Mouse (Mus musculus): ENCODE results near the gene Cenpp.

DNA sequence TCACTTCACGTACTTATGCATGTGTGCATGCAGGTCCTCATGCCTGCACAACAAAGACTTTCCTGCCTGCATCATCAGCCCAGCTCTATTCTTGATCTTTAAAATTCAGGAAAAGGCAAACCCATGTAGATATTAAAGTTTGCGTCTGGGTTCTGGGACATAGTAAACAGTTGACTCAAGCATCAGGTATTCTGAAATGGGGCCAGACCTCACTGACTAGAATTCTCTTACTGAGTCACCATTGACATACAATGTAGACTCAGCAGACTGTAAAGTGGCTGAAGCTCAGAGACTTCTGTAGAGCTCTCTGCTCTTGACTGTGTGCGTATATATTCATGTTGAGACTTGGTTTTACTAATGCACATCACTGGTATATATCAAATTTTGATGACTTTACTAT, 103.0 kb downstream of the Cenpp start:
- TF ChIP-seq POLR2A (IDR thresholded peaks at IDR 0.05; ENCODE audit: insufficient read depth, low read depth, low read length) (no peak), CTCF (IDR thresholded peaks at IDR 0.05) (no peak)

Data from heart, adult 2 months (tissue).